Mouse (Mus musculus) lung, adult 18-20 months (tissue): ENCODE measurements around the gene Rabl6.

Experiments
- DNase-seq, 2 experiments: peaks; one replicate each; pipeline ENCODE4 v3.0.0; 2022; ENCODE audit warnings: mixed read lengths in 2 of 2

Gene Rabl6

DNA sequence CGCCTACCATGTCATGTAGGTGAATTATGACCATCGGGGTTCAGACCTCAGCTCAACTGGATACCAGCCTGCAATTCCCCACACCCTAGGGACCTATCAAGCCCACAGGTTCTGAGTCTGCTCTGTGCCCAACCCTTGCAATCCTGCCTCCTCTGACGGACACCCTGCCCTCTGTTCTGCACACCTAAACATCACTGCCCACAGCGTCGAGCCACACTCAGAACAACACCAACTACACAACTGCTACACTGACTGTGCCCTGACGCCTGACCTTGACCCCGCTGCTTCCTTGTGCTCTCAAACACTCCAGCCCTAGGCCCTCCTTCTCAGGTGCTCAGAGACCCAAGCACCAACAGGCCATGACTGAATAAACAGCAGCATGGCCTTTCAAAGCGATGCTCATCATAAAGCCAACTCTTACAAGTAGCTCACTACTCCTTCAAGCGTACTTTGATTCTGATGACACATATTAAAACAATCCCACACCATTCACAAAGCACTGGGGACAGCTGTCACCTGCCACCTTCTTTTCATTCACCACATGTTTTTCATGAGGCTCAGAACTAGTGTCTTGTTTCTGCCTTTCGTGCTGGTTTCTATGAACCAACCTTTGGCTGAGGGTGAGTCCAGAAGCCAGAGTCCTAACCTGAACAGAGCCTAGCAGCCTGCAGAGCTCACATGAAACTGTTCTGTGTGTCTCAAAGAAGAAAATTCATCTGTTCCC, 66.5 kb downstream of the Rabl6 start:
- peak; percentile 27 to 50 for DNase-seq

DNA sequence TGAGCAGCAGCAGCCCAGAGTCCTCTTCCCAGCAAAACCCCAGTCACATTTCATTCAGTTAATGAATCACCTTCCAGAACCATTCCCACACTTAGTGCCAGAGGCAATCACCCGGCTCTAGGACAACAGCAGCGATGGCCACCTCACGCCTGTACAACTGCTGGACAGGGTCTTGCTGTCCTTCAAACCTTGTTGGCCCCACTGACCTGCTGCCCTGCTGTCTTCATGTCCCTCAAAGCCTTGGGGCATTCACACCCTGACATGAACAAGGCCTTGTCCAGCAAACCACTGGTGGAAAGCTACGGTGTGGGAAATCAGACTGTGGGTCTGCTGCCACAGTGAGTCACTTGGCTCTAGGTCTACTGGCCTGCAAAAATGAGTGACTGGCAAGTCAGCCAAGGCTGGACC, 67.8 kb downstream of the Rabl6 start:
- no peak for DNase-seq

- no peak for DNase-seq
Measured at GRCm38 (mm10) chr2:25536531-25536930, 71.8 kb downstream of the Rabl6 start.

DNA sequence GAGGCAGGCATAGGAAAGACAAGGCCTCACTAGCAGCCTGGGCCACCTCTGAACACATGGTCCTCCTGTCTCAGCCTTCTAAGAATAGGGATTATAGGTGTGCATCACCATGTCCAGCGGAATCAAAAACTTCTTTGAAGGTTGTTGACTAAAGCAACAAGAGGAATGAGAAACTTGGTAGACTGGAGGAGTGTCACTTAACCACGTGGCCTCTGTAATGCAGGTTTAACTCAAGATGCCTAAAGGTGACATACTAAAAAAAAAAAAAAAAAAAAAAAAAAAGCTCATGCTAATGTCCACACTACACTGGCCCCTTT, 73.5 kb downstream of the Rabl6 start:
- DNase-seq = no peak

DNA sequence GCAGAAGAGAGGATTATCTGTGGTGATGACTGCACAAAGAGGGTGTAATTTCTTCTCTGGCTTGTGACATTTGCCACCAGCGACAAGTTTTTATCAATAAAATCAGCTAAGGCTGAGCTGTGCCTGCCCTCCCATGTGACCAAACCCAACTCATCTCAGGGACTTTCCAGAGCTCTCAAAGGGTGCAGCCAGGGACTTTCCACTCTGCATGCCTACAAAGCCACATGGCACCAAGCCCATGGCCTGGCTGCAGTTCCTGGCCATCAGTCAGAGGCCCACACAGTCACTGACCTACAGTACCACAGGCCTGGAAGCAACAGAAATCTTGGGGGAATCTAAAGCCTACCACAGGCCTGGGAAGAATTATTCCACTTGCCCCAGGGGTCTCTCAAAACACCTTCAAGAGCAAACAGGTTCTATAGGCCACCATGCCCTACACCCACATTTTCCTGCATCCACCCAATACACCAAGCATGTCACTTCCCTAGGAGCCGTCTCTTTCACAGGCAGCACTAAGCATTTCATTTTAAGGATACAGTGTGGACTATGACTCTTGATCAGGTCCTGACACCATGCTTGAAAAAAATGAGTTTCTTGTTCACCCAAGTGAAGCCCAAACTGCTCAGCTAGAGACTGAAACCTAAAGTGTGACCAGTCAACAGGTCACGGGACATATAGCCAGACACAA, 74.0 kb downstream of the Rabl6 start:
- DNase-seq = peak; percentile 89 to 90

GRCm38 (mm10) chr2:25533707-25534106, 74.6 kb downstream of the Rabl6 start:
- DNase-seq = no peak
